Mouse (Mus musculus) limb, embryonic 12.5 days (tissue): Measurements from ENCODE around the gene Hyal1. TPM values are rescaled to one million over a fixed set of nuclear protein-coding genes. Genes with fewer than 3 reads are reported as not detected.
A peak's percentile ranks its signal among the peaks of the same experiment; 100 is the strongest.

Experiments
- ATAC-seq: fragments of 200-750 bp; cut with Nextera tagmentation; 2 replicates; pipeline ENCODE4 v1.8.0; 2017; ENCODE audit warnings: low read depth, moderate TSS enrichment; ENCODE audit not compliant: insufficient number of reproducible peaks, insufficient read depth, low FRiP score, low TSS enrichment
- H3K27ac ChIP-seq: fragments of 300-500 bp; sonication (generic); 2 replicates; pipeline ENCODE4 v1.5.1; 2016; ENCODE audit warnings: mild to moderate bottlenecking, moderate library complexity
- H3K27me3 ChIP-seq: fragments of 300-500 bp; sonication (generic); 2 replicates; pipeline ENCODE4 v1.6.1; 2016; ENCODE audit warnings: mild to moderate bottlenecking, moderate library complexity
- H3K36me3 ChIP-seq: fragments of 300-500 bp; sonication (generic); 2 replicates; pipeline ENCODE4 v1.6.1; 2016; ENCODE audit warnings: mild to moderate bottlenecking, moderate library complexity
- H3K4me1 ChIP-seq: fragments of 300-500 bp; sonication (generic); replicated peaks from 2 replicates; pipeline ENCODE4 v1.6.1; 2016
- H3K4me2 ChIP-seq: fragments of 300-500 bp; sonication (generic); 2 replicates; pipeline ENCODE4 v1.6.1; 2016; ENCODE audit warnings: mild to moderate bottlenecking, moderate library complexity
- H3K4me3 ChIP-seq: fragments of 300-500 bp; sonication (generic); replicated peaks from 2 replicates; pipeline ENCODE4 v1.5.1; 2016; ENCODE audit warnings: mild to moderate bottlenecking
- H3K9ac ChIP-seq: fragments of 300-500 bp; sonication (generic); replicated peaks from 2 replicates; pipeline ENCODE4 v1.6.1; 2016; ENCODE audit warnings: mild to moderate bottlenecking, moderate library complexity
- H3K9me3 ChIP-seq: fragments of 300-500 bp; sonication (generic); 2 replicates; pipeline ENCODE4 v1.6.1; 2016; ENCODE audit warnings: mild to moderate bottlenecking, moderate library complexity
- WGBS: fragments of 180-500 bp; shearing (Covaris S2); methylation state at CpG from one replicate; pipeline ENCODE4 v1.1.7; 2016; 5-methylcytosine and 5-hydroxymethylcytosine counted together
- polyA plus RNA-seq: library from polyadenylated mRNA; unstranded; fragments of >200 nt; fragmentation: Nextera tagmentation; extraction: Ambion mirVana; gene quantifications from 2 replicates; pipeline ENCODE4 v1.2.1, GENCODE M21; 2016

Hyal1 gene
- polyA plus RNA-seq, 1 experiment from 2014 or later = 13.7 TPM

- H3K4me3 ChIP-seq = no peak overlapping the region
- peaks cover 41% of the 10 kb centered on the region for H3K4me1 ChIP-seq
- WGBS = 90% methylated on average over 3 of the region's 3 CpGs
- peaks cover 73% of the 10 kb centered on the region for H3K36me3 ChIP-seq
- H3K27ac ChIP-seq = peak overlapping the region; percentile 53; the same call in 1 of the 2 replicates
- H3K9ac ChIP-seq = no peak overlapping the region
- no peaks in the 10 kb centered on the region for H3K27me3 ChIP-seq
- ATAC-seq = no peak
- H3K9me3 ChIP-seq = no peaks in the 10 kb centered on the region
- H3K4me2 ChIP-seq = no peak overlapping the region
Measured at GRCm38 (mm10) chr9:107624951-107625350, 48.2 kb downstream of the Hyal1 start.

- H3K4me3 ChIP-seq = no peak overlapping the region
- no peak for ATAC-seq
- peaks cover 67% of the 10 kb centered on the region for H3K36me3 ChIP-seq
- H3K27me3 ChIP-seq = no peaks in the 10 kb centered on the region
- no peak overlapping the region for H3K4me2 ChIP-seq
- H3K9me3 ChIP-seq = no peaks in the 10 kb centered on the region
- peak overlapping the region; percentile 94; the same call in 1 of the 2 replicates for H3K27ac ChIP-seq
- 93% methylated on average over 12 of the region's 12 CpGs for WGBS
- H3K9ac ChIP-seq = no peak overlapping the region
- H3K4me1 ChIP-seq = peaks cover 47% of the 10 kb centered on the region
Measured at GRCm38 (mm10) chr9:107625351-107626128, 48.8 kb downstream of the Hyal1 start.

- Histone ChIP-seq H3K27me3 (no peaks in the 10 kb centered on the region), H3K36me3 (peaks cover 65% of the 10 kb centered on the region), H3K4me2 (peak overlapping the region; percentile 38), H3K27ac (peak overlapping the region; percentile 94), H3K4me1 (peaks cover 54% of the 10 kb centered on the region), H3K9ac (peak overlapping the region; percentile 60), H3K4me3 (peak overlapping the region; percentile 5; the same call in 1 of the 2 replicates), H3K9me3 (no peaks in the 10 kb centered on the region)
- ATAC-seq = no peak; the same call in 1 of the 2 replicates
- 44% methylated on average over 13 of the region's 15 CpGs for WGBS
Measured at GRCm38 (mm10) chr9:107626158-107626843, 49.6 kb downstream of the Hyal1 start.

- Histone ChIP-seq H3K4me2 (peak overlapping the region; percentile 38), H3K36me3 (peaks cover 64% of the 10 kb centered on the region), H3K9ac (peak overlapping the region; percentile 60), H3K4me3 (peak overlapping the region; percentile 5; the same call in 1 of the 2 replicates), H3K27me3 (no peaks in the 10 kb centered on the region), H3K4me1 (peaks cover 60% of the 10 kb centered on the region), H3K27ac (peak overlapping the region; percentile 94), H3K9me3 (no peaks in the 10 kb centered on the region)
- peak; percentile 75 for ATAC-seq
- WGBS = 0% methylated on average over 2 of the region's 2 CpGs
Measured at GRCm38 (mm10) chr9:107626844-107627277, 50.1 kb downstream of the Hyal1 start.

GRCm38 (mm10) chr9:107627387-107628255 lies 50.9 kb downstream of the Hyal1 start:
- Histone ChIP-seq H3K9me3 (no peaks in the 10 kb centered on the region), H3K4me2 (peak overlapping the region; percentile 38), H3K4me3 (peak overlapping the region; percentile 5; the same call in 1 of the 2 replicates), H3K27me3 (no peaks in the 10 kb centered on the region), H3K9ac (peak overlapping the region; percentile 60), H3K27ac (peak overlapping the region; percentile 94), H3K4me1 (peaks cover 68% of the 10 kb centered on the region), H3K36me3 (peaks cover 62% of the 10 kb centered on the region)
- no peak for ATAC-seq
- 42% methylated on average over 20 of the region's 20 CpGs for WGBS

DNA sequence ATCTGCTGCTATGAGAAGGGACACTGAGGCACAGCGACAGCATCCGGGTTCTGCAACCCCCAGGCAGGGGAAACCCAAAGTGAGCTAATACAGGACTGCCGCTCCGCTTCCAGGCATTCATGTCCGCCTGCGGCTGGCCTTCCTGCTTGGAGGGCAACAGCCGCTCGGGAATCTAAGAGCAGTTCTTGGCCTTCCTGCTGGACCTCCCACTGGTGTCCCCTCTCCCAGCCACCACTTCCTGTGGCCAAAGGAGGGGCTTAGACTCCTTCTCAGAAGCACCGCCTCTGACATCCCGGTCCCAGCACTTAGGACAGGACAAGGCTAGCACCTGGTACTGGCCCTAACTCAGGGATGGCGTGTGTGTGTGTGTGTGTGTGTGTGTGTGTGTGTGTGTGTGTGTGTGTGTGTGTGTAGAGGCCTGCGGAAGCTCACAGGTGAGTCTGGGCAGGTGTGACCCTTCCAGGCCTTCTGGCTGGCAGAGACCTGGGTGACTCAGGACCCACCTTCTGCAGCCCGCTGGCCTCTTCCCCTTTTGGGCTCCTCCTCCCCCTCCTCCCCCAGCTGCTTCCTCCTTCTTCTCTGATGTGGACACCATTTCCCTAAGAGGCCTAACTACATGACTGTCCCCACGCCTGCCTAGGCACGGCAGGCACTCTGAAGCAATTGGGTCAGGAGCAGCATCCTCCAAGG lies 52.1 kb downstream of the Hyal1 start:
- Histone ChIP-seq H3K4me2 (peak overlapping the region; percentile 38), H3K27me3 (no peaks in the 10 kb centered on the region), H3K4me1 (peaks cover 75% of the 10 kb centered on the region), H3K4me3 (no peak overlapping the region), H3K9ac (peak overlapping the region; percentile 60), H3K36me3 (peaks cover 50% of the 10 kb centered on the region), H3K9me3 (no peaks in the 10 kb centered on the region), H3K27ac (peak overlapping the region; percentile 94)
- no peak for ATAC-seq
- WGBS = 43% methylated on average over 14 of the region's 15 CpGs

- Histone ChIP-seq H3K9ac (peak overlapping the region; percentile 60), H3K36me3 (peaks cover 45% of the 10 kb centered on the region), H3K4me2 (peak overlapping the region; percentile 38), H3K4me1 (peaks cover 75% of the 10 kb centered on the region), H3K27me3 (no peaks in the 10 kb centered on the region), H3K9me3 (no peaks in the 10 kb centered on the region), H3K4me3 (no peak overlapping the region), H3K27ac (peak overlapping the region; percentile 94; the same call in 1 of the 2 replicates)
- WGBS = 40% methylated on average over 4 of the region's 4 CpGs
- no peak for ATAC-seq
Measured at GRCm38 (mm10) chr9:107629411-107629730, 52.6 kb downstream of the Hyal1 start.

- 15% methylated on average over 14 of the region's 14 CpGs for WGBS
- peak overlapping the region; percentile 60 for H3K9ac ChIP-seq
- H3K27me3 ChIP-seq = no peaks in the 10 kb centered on the region
- no peak for ATAC-seq
- H3K9me3 ChIP-seq = no peaks in the 10 kb centered on the region
- H3K36me3 ChIP-seq = peaks cover 39% of the 10 kb centered on the region
- H3K4me1 ChIP-seq = peaks cover 75% of the 10 kb centered on the region
- H3K27ac ChIP-seq = peak overlapping the region; percentile 94
- peak overlapping the region; percentile 19 for H3K4me3 ChIP-seq
- peak overlapping the region; percentile 38 for H3K4me2 ChIP-seq
Measured at GRCm38 (mm10) chr9:107629901-107630425, 53.2 kb downstream of the Hyal1 start.

DNA sequence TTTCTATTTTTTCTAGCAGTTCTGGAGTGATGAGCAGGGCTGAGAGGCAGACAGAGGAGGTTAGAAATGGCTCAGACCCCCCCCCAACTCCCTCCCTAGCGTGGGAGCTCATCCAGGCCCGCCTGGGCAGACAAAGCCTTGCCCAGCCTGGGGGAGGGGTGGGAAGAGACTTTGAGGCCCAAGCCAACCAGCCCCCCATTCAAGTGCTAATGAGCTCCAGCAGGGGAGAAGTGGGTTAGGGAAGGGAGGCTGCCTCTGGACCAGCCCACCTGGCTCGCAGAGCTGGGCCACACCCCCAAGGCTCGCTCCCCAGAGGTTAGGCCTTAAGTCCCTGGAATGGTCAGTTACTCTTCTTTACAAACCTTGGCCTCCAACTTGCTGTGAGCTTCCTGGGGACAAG lies 53.8 kb downstream of the Hyal1 start:
- 2% methylated on average over 4 of the region's 4 CpGs for WGBS
- peak overlapping the region; percentile 60 for H3K9ac ChIP-seq
- H3K36me3 ChIP-seq = peaks cover 33% of the 10 kb centered on the region

More for the DNA sequence above, 53.8 kb downstream of the Hyal1 start:
- no peaks in the 10 kb centered on the region for H3K9me3 ChIP-seq
- peak overlapping the region; percentile 38 for H3K4me2 ChIP-seq
- H3K4me1 ChIP-seq = peaks cover 76% of the 10 kb centered on the region
- peak overlapping the region; percentile 94 for H3K27ac ChIP-seq
- peak overlapping the region; percentile 19 for H3K4me3 ChIP-seq
- ATAC-seq = no peak
- H3K27me3 ChIP-seq = no peaks in the 10 kb centered on the region
